Mouse (Mus musculus) thymus, postnatal 0 days (tissue): Measurements from ENCODE around the gene Cpsf4l. TPM values are rescaled to one million over a fixed set of nuclear protein-coding genes. Genes with fewer than 3 reads are reported as not detected.

Source experiments
- DNase-seq: peaks from one replicate; pipeline ENCODE4 v3.0.0-alpha.2; 2015; ENCODE audit warnings: low spot score
- polyA plus RNA-seq: library from polyadenylated mRNA; unstranded; fragments of >200 nt; fragmentation: Nextera tagmentation; extraction: Ambion mirVana; gene quantifications from 2 replicates; pipeline ENCODE4 v1.2.1, GENCODE M21; 2015

Cpsf4l gene
- polyA plus RNA-seq, 1 experiment from 2014 or later: 45.2 TPM

DNA sequence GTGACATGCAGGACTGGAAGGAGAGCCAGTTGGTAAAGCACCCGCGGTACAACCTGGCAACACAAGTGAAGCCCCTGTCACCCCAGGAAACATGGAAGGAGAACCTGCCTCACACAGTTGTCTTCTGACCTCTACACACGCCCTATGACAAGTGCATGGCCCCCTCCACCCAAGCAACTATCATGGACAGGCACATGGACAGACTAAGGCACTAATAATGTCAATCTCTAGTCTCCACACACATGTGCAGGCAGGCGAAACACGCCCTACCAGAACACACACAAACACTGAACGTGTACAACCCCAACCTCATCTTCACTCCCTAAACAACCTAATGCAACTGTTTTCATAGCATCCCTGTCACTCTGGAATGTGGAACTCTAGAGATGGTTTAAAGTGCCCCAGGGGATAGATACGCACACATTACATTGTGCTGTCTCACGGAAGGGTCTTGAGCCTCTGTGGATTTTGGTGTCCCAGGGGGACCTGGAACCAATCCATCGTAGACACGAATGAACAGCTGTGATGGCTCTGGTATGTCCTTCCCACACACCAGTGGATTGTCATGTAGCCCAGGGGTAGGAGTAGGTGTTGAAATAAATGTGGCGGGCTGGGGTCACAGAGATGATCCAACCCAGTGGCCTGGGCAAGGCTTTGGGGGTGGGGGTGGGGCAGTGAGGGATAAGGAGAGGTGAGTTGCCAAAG, 27.2 kb upstream of the Cpsf4l start:
- DNase-seq: no peak

GRCm38 (mm10) chr11:113735151-113735550, 25.3 kb upstream of the Cpsf4l start:
- no peak for DNase-seq

GRCm38 (mm10) chr11:113733631-113734364, 24.0 kb upstream of the Cpsf4l start:
- no peak for DNase-seq

DNA sequence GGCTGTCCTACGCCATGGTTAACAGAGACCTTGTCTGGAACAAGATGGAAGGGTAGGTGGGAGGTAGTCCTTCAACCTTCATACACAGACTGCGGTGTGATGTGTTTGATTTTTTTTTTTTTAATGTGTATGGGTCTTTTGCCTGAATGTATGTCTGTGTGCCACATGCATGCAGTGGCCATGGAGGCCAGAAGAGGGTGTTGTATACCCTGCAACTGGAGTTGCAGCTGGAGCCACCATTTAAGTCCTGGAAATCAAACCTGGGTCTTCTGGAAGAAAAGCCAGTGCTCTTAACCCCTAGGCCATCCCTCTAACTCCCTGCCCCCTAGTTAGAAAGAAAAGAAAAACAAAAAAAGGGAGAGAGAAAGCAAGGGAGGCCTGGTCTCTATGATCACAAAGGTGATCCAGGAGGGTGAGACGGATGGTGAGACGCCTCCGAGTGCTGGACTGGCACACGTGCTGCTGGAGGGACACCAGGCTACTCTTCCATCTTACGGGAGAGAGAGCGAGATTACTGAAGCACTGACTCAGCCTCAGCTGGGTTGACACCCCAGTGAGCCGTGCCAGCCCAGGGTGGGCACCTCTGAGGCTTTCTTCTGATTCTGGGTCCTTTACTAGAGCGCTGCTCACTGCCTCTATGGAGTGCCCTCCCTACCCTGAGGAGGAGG, 22.3 kb upstream of the Cpsf4l start:
- no peak for DNase-seq

DNA sequence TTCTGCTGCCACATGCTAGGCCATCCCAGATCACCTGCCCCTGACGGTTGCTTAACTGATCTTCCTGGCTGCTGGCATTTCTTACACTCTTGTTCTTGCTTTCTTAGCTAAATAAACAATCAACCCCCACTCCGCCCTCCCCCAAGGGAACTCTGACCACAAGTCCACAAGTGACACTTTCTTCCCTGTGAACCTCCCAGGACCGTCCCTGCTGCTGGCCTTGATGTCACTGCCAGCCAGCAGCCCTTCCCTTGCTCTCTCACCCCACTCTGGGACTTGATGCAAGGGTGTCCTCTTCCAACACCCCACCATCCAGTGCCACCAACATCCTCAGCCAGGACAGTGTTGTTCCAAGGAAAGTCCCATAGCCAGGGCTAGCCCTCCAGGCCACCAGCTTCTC, 21.1 kb upstream of the Cpsf4l start:
- DNase-seq: no peak

GRCm38 (mm10) chr11:113729917-113730316, 20.1 kb upstream of the Cpsf4l start:
- DNase-seq: no peak

DNA sequence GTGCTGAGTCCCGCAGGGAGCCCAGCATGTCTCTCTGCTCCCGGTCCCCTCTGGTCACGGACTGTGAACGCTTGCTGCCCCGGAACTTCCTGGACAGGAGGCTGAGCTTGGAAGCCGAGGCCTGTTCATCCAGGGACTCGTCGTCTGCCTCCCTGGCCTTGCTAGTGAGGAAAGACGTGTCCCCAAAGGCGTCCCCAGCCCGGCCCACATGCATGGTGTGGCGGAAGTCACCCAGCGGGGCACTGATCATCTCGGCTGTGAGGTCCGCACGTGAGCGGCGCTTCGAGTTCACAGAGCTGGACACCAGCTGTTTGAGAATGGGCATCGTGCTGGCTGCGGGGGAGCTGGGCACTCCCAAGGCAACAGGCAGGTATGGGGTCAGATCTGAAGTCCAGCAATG, 19.4 kb upstream of the Cpsf4l start:
- DNase-seq: no peak

DNA sequence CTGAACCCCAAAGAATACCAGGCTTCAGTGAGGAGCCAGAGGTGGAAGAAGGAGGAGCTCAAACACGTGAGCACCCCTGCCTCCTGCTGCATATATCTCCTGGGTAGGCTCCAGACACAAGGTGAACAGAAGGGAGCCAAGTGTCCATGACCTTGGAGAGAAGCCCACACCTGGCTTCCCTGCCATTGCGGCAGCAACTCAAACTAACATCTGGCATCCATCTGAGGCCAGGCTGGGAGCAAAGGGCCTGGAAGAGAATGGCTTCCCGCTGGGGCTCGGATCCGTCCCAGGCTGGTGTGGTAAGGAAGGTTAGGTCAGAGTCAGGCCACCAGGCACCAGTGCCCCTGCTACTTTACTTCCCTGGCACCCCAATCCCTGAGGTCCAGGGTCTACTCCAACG, 18.2 kb upstream of the Cpsf4l start:
- no peak for DNase-seq

DNA sequence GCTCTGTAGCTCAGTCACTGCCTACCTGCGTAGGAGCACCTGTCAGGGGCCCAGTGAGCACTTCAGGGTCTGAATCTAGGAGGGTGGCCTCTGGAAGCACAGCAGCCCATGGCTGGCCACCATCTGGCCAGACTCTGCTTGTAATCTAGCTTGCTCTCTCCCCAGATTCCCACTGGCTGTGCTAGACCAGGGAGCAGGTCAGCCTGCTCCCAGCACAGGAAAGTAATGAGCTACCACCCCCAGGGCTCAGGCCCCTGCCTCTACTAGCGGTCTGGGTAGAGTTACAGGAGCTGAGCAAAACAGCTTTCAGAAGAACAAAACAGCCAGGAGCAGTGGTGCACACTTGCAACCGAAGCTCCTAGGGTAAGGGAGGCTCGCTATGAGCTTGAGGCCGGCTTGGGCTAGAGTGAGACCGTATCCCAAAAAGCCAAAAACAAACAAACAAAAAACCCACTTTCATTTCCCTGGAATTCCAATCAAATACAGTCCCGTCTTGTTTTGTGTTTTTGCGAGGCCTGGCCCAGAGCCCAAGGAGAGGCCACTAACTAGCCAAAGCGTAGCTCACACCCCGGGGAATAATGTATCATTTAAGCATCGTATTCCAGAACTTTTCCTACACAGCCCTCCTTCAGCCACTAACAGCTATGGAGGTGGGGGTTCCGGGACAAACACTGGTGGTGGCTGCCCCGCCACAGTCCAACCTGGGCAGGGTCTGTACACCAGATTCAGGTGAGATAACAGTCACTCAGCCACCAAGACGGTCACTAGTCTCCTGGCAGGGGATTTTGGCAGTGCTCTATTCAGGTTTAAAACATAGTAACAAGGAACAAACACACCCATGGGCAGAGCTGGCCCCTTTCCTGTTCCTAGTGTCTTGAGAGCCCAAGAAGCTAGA, 17.4 kb upstream of the Cpsf4l start:
- no peak for DNase-seq

GRCm38 (mm10) chr11:113725235-113726048, 15.6 kb upstream of the Cpsf4l start:
- no peak for DNase-seq

DNA sequence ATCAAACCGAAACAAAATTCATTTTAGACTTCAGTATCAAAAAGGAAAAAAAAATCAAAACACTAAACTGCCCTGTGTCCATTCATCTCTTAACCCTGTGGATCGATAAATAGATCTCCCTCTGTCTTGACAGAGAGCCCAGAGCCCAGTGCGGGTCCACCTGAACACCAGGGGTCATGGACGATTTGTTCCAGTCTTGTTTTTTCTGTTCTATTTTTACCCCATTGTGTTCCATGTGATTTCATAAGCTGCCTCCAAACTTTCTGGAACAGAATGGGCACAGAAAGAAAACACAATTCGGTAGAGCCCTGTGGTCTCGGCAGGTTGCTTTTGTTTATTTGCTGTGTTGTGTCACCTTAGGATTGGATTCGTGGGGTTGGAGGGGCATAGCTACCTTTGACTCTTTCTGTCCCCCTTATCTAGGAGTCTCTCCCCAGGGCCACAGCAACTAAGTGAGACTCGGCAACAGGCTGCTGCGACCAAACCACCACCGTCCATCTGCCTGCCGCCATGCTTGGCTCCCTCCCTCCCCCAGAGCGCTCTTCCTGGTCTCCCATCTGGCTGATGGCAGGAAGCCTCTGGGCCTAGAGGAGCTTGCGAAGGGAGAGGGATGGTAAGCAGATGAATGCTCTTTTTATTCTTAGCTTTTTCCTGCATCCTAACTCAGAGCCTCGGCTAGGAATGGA, 12.7 kb upstream of the Cpsf4l start:
- DNase-seq: no peak

- DNase-seq: no peak
These were observed 8.1 kb upstream of the Cpsf4l start for GRCm38 (mm10) chr11:113717767-113718424.

GRCm38 (mm10) chr11:113716132-113716531, 6.3 kb upstream of the Cpsf4l start:
- DNase-seq: no peak

- peak; percentile 54 for DNase-seq
These were observed 5.4 kb upstream of the Cpsf4l start for GRCm38 (mm10) chr11:113715078-113715674.

DNA sequence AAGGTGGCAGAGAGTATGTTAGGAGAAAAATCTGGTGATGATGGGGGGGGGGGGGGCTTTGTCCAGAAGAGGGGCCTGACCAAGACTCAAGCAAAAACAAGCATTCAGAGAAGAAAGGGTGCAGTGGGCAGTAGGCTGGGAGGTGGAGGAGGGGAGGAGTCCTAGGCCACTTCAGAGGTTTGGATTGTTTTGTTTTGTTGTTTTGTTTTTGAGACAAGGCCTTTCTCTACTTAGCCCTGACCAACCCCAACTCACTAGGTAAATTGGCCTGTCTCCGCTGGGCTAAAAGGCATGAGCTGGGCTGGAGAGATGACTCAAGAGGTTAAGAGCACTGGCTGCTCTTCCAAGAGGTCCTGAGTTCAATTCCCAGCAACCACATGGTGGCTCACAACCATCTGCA, 1.2 kb upstream of the Cpsf4l start:
- DNase-seq: no peak

DNA sequence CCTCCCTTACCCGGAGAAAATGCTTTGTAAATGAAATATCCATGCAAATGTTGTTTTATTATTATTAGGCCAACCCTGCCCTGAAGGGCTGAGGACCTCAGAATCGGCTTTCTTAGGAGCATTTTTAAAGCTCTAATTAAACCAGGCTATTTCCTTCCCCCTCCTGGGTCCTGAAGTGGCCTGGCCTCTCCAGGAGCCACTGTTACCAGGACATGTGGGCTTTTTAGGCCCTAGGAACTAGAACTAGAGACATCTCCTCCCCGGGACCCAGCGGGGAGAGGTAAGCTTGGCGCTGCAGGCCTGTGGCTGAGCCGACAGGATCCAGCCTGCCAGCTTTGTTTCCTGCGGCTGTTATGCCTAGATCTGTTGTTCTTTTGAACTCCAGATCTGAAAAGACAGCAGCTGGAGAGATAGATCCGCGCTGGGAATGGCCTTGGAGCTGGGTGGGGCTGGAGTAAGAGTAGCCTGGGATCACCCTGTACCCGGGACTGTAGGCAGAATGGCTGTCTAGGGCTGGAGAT, 500 bp upstream of the Cpsf4l start:
- peak; percentile 72 for DNase-seq

DNA sequence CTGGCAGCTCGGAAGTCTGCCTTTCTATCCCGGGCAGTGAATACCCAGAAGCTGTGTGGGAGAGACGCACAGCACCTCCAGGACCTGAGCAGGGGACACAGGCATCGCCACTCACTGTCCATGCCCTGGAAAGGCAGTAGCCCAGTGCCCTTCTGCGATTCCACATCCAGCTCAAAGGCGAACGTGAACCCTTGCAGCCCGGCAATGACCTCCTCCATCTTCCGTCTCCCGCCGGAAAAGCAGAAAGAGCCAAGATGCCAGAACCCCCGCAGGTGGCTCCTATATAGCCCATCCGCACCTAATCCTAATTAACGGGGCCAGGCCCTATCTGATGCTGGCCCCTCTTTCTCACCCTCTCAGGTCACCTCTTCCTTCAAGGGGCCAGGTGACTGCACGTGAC, 545 bp downstream of the Cpsf4l start:
- DNase-seq: no peak

GRCm38 (mm10) chr11:113708629-113709213, 1.1 kb downstream of the Cpsf4l start:
- no peak for DNase-seq
